Mouse (Mus musculus): ENCODE measurements around the gene Zfp322a. TPM values are rescaled to one million over a fixed set of nuclear protein-coding genes. Genes with fewer than 3 reads are reported as not detected.
A peak's percentile ranks its signal among the peaks of the same experiment; 100 is the strongest.
"Not testable (repeated sequence)": the region's sequence is repeated elsewhere in the genome, so short reads cannot be mapped to it uniquely, and the experiment has no call there.

The Zfp322a gene
- polyA plus RNA-seq, 1 experiment, result 6.1 TPM

DNA sequence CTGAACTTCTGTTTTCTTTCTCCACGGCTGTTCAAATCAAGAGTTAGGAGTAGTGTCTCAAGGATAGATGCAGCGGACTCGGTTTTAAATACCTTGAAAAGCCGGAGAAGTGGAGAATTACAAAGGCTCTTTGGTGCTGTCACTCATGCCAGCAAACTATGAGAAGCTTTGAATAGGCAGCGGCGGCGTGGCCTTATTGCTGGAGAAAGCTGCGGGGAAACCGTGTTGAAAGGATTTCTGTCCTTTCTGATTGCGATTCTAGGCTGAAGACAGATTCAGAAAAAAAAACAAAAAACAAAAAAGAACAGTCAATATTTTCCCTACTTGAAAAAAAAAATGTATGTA lies 385 bp upstream of the Zfp322a start:
- H3K4me1 ChIP-seq (ENCODE audit: control insufficient read depth, insufficient read depth, low read length), result no peaks in the 10 kb centered on the region; the same call in 1 of the 2 replicates
- TF ChIP-seq CTCF (IDR thresholded peaks at IDR 0.05; ENCODE audit: control insufficient read depth, insufficient read depth, low read length), result no peak
- WGBS, result under 1% methylated on average over 10 of the region's 10 CpGs

DNA sequence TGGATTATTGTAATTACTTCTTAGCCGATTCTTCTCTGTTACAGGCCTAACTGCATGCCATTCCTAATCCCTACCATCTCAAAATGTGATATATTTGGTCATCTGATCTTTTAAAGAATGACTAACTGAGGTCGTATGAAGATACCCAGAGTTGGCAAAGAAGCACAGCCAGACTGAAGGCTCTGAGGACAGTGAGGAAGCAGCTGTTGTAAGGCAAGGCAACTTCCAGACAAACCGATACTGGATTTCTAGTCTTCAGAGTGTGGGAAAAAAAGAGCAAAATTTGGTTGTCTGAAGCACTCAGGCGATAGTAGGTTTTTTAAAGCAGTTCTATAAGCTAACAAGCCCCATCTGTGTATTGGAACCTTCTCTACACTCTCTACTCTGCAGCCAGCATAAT lies 7.5 kb downstream of the Zfp322a start:
- no peak overlapping the region for H3K4me3 ChIP-seq (replicated peaks; ENCODE audit: control insufficient read depth, low read depth, low read length)
- no peak for TF ChIP-seq POLR2A (IDR thresholded peaks at IDR 0.05; ENCODE audit: borderline replicate concordance, control insufficient read depth, low read depth, low read length)
- WGBS, result 84% methylated on average over 4 of the region's 4 CpGs
- H3K4me1 ChIP-seq (ENCODE audit: control insufficient read depth, insufficient read depth, low read length), result no peaks in the 10 kb centered on the region
- H3K27ac ChIP-seq (ENCODE audit: control insufficient read depth, insufficient read depth, low read depth, low read length, poor library complexity), result no peak overlapping the region

More for the DNA sequence above, 385 bp upstream of the Zfp322a start:
- Histone ChIP-seq H3K27ac (ENCODE audit: control insufficient read depth, insufficient read depth, low read depth, low read length, poor library complexity) (peak overlapping the region; percentile 89; the same call in 1 of the 2 replicates), H3K4me3 (replicated peaks; ENCODE audit: control insufficient read depth, low read depth, low read length) (peak overlapping the region; percentile 96)

DNA sequence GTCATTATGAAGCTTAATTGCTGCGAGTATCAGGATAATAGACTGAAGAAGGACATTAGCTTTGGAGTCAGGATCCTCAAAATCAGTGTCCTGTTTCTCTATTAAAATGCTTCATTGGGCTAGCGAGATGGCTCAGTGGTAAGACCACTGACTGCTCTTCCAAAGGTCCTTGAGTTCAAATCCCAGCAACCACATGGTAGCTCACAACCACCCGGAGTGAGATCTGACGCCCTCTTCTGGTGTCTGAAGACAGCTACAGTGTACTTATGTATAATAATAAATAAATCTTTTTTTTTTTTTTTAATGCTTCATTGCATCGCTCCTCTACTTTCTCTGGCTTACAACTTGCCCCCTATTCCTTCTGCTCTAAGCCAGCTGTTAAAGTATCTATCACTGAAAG lies 14.5 kb downstream of the Zfp322a start:
- not testable (repeated sequence) for H3K4me1 ChIP-seq (ENCODE audit: control insufficient read depth, insufficient read depth, low read length); H3K4me3 ChIP-seq (replicated peaks; ENCODE audit: control insufficient read depth, low read depth, low read length); H3K27ac ChIP-seq (ENCODE audit: control insufficient read depth, insufficient read depth, low read depth, low read length, poor library complexity)
- 82% methylated on average over 5 of the region's 5 CpGs for WGBS

DNA sequence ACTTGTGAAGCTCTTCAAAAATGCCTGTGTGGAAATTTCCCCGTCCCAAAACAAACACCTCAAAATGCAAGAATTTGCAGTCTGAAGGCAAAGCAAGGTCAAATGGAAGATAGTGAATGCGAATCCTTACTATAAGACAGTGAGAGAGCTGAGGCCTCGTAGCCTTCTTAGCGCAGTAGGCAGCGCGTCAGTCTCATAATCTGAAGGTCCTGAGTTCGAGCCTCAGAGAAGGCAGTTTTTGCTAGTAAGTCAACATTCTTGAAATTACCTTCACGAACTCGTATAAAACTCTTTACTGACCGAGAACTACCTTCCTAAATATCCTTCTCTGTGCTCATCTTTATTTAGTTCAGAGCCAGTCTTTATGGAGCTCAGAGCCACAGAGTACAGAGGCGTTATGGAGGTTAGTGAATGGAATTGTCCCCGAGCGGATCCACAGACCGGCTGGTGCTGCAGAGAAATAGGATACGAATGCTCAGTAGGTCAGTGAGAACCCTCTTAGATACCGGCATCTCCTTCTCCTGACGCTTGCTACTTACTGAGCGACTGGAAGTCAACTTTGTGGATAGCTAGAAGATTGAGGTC lies 51.6 kb downstream of the Zfp322a start:
- TF ChIP-seq CTCF (IDR thresholded peaks at IDR 0.05; ENCODE audit: control insufficient read depth, insufficient read depth, low read length), result no peak
- no peak for TF ChIP-seq POLR2A (IDR thresholded peaks at IDR 0.05; ENCODE audit: borderline replicate concordance, control insufficient read depth, low read depth, low read length)
- Histone ChIP-seq H3K27ac (ENCODE audit: control insufficient read depth, insufficient read depth, low read depth, low read length, poor library complexity) (no peak overlapping the region), H3K4me1 (ENCODE audit: control insufficient read depth, insufficient read depth, low read length) (no peaks in the 10 kb centered on the region), H3K4me3 (replicated peaks; ENCODE audit: control insufficient read depth, low read depth, low read length) (no peak overlapping the region)
- 24% methylated on average over 18 of the region's 18 CpGs for WGBS

DNA sequence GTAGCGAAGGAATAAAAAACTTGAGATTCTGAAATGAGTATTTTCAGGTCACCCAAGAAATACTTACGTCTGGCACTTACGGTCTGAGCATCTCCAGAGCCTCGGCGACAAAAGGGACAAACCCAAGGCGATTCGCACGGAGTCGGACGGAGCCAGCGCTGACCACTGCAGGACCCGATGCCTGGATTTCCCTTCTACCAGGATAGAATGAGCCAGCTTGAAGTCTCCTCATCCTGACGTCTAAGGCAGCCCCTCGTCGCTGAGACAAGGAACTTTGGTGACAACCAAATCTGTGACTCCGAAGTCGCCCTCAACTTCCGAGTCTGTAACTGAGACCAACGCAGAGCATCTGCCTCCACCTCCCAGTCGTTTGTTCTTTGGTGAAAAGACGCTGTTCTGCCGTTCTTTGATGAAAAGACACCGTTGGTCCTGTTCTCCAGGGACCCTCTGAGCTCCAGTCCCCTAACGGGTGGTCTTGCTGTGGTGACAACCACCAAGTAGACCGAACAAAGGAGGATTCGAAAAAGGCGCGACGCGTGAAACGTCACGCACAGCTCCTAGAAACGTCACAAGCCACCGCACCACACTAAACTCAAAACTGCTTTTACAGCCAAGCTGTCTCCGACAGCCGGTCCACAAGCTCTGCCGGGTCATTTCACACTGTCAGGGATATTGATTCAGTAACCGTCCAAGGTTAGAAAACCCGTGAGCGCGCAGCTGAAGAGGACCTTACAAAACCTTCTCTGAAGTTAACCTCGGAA lies 55.9 kb downstream of the Zfp322a start:
- WGBS, result 4% methylated on average over 42 of the region's 42 CpGs
- Histone ChIP-seq H3K27ac (ENCODE audit: control insufficient read depth, insufficient read depth, low read depth, low read length, poor library complexity) (no peak overlapping the region), H3K4me1 (ENCODE audit: control insufficient read depth, insufficient read depth, low read length) (no peaks in the 10 kb centered on the region; the same call in 1 of the 2 replicates), H3K4me3 (replicated peaks; ENCODE audit: control insufficient read depth, low read depth, low read length) (no peak overlapping the region)
- TF ChIP-seq POLR2A (IDR thresholded peaks at IDR 0.05; ENCODE audit: borderline replicate concordance, control insufficient read depth, low read depth, low read length) (no peak), CTCF (IDR thresholded peaks at IDR 0.05; ENCODE audit: control insufficient read depth, insufficient read depth, low read length) (no peak)

DNA sequence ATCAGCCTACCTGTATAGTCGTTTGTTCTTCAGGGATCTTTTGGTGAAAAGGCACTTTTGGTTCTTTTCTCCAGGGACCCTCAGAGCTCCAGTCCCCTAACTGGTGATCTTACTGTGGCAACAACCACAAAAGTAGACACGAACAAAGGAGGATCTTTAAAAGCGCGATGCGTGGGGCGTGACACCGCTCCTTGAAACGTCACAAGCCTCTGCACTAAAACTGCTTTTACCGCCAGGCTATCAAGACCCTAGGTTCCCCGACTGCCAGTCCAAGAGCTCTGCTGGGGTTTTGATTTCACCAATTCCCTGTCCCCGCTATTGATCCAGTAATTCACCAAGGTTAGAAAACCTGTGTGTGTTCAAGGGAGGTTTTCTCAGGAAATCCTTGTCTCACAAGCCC lies 59.0 kb downstream of the Zfp322a start:
- WGBS, result 8% methylated on average over 11 of the region's 11 CpGs
- no peak overlapping the region for H3K4me3 ChIP-seq (replicated peaks; ENCODE audit: control insufficient read depth, low read depth, low read length)

DNA sequence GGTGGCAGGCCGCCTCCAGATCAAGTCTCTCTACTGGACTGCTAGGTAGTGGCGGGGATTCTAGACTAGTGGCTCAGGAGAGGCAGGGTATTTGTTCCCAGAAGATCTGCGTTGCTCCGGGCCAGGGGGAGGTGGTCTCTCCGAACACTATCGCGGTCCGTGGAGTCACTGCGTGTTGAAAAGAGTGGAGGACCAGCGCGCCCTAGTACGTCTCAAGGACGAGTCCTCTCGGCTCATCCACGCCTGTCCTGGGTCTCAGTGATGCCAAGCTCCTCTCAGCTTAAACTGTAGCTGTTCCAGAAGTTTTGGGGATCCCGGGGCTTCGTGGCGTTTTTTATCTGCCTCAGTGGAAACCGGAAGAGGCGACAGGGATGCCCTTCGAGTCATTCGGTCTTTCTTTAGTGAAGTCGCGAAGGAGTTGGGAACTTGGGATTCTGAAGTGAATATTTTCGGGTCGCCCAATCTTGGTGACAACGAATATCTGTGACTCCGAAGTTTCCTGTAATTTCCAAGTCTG lies 59.5 kb downstream of the Zfp322a start:
- 3% methylated on average over 28 of the region's 28 CpGs for WGBS
- H3K4me1 ChIP-seq (ENCODE audit: control insufficient read depth, insufficient read depth, low read length), result no peaks in the 10 kb centered on the region; the same call in 1 of the 2 replicates

More for the DNA sequence above, 59.0 kb downstream of the Zfp322a start:
- TF ChIP-seq POLR2A (IDR thresholded peaks at IDR 0.05; ENCODE audit: borderline replicate concordance, control insufficient read depth, low read depth, low read length) (no peak), CTCF (IDR thresholded peaks at IDR 0.05; ENCODE audit: control insufficient read depth, insufficient read depth, low read length) (no peak)
- H3K4me1 ChIP-seq (ENCODE audit: control insufficient read depth, insufficient read depth, low read length), result no peaks in the 10 kb centered on the region; the same call in 1 of the 2 replicates
- no peak overlapping the region for H3K27ac ChIP-seq (ENCODE audit: control insufficient read depth, insufficient read depth, low read depth, low read length, poor library complexity)

DNA sequence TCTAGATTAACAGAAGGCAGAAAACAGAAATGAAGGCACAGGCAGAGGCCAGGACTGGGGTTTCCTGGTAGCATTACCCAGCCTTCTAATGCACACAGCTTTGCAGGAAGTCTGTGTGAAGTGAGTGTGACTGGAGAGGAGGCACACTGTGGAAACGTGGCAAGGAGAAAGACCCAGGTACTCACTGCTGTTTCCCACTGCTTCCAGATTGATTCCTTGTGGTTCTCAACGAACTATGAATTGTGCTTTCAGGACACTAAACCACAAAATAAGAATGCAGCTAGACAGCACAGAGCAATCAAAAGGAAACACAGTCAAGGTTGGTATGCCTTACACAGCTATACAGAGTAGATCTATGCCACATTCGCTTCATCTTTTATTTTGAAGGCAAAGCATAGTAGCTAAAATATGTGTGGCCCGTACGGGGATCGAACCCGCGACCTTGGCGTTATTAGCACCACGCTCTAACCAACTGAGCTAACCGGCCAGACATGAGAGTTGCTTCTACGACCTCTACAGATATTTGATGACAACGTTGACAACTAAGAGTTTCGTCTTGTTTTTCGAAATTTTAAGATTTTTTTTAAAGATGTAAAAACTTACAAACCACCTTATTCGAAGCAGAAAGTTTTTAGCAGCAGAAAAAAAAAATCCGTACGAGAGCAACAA lies 60.2 kb downstream of the Zfp322a start:
- H3K27ac ChIP-seq (ENCODE audit: control insufficient read depth, insufficient read depth, low read depth, low read length, poor library complexity); H3K4me1 ChIP-seq (ENCODE audit: control insufficient read depth, insufficient read depth, low read length); H3K4me3 ChIP-seq (replicated peaks; ENCODE audit: control insufficient read depth, low read depth, low read length): not testable (repeated sequence)
- 6% methylated on average over 18 of the region's 18 CpGs for WGBS

More for the DNA sequence above, 59.5 kb downstream of the Zfp322a start:
- Histone ChIP-seq H3K4me3 (replicated peaks; ENCODE audit: control insufficient read depth, low read depth, low read length) (no peak overlapping the region), H3K27ac (ENCODE audit: control insufficient read depth, insufficient read depth, low read depth, low read length, poor library complexity) (no peak overlapping the region)
- no peak for TF ChIP-seq CTCF (IDR thresholded peaks at IDR 0.05; ENCODE audit: control insufficient read depth, insufficient read depth, low read length)
- TF ChIP-seq POLR2A (IDR thresholded peaks at IDR 0.05; ENCODE audit: borderline replicate concordance, control insufficient read depth, low read depth, low read length), result no peak

All from bone marrow, adult 2 months (tissue).